Mouse (Mus musculus) kidney, adult 2 months (tissue): ENCODE measurements around the gene Catsperz.

Source experiments
- CTCF ChIP-seq: fragments of 200-500 bp; conservative IDR thresholded peaks from 2 replicates; pipeline ENCODE4 v1.5.1; 2011; ENCODE audit warnings: low read depth, mild to moderate bottlenecking, control low read depth, low read length, moderate library complexity, mixed read lengths; ENCODE audit not compliant: insufficient read depth, insufficient read length
- POLR2A ChIP-seq: fragments of 200-500 bp; IDR thresholded peaks from one replicate; pipeline ENCODE4 v1.6.1; 2011; ENCODE audit warnings: low read depth, low read length, control low read depth

DNA sequence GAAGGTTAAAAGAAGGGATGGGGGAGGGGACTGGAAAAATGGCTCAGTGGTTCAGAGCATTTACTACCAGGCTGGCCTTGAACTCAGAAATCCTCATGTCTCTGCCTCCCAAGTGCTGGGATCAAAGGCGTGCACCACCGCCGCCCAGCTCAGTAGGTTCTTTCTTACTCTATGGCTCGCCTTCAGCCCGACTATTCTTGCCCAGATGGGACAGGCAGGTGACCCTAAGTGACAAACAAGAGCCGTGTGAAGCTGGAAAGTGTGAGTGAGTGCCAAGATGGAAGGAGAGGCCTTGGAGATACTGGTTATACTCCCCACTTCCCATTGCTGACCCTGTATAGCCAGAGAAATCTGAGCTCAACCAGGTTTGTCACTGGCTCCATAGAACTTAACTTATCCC, 18.5 kb upstream of the Catsperz start:
- TF ChIP-seq CTCF (no peak), POLR2A (no peak)
